Mouse (Mus musculus): ENCODE measurements at regions not wholly inside any gene's neighbourhood (a gene's known extent, or its start where the extent isn't known, plus 50 kb on each side); places are given as distances from the start of the nearest gene placed in this dataset.

- DNase-seq (ENCODE audit: low read depth, low spot score) = no peak
Observed at GRCm38 (mm10) chr10:17592387-17592786, 130.6 kb upstream of the Cited2 start.

- DNase-seq (ENCODE audit: low read depth, low spot score) = no peak
Observed at GRCm38 (mm10) chr10:17596126-17596525, 126.9 kb upstream of the Cited2 start.

- no peak for DNase-seq (ENCODE audit: low read depth, low spot score)
Observed at GRCm38 (mm10) chr10:17596743-17597142, 126.3 kb upstream of the Cited2 start.

DNA sequence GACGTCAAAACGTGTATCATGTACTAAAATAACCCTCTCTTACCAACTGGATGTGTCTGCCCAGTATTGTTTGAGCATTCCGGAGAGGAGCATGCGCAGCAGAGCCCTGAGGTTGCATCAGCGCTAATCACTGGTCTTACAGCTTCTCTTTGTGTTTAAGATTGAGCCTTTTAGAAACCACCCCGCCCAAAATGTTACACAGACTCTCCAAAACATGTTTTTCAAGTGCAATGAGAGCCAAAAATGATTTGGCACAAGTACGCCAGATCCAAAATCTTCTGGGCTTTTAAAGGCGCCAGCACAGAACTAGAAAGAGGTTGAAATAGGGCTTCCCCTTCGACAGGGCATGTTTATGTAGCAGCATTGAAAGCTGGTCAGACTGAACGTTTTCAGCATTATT lies 123.8 kb upstream of the Cited2 start:
- peak; percentile 63 for DNase-seq (ENCODE audit: low read depth, low spot score)

- DNase-seq (ENCODE audit: low read depth, low spot score) = peak; percentile 29
Observed at GRCm38 (mm10) chr10:17599831-17600761, 122.9 kb upstream of the Cited2 start.

DNA sequence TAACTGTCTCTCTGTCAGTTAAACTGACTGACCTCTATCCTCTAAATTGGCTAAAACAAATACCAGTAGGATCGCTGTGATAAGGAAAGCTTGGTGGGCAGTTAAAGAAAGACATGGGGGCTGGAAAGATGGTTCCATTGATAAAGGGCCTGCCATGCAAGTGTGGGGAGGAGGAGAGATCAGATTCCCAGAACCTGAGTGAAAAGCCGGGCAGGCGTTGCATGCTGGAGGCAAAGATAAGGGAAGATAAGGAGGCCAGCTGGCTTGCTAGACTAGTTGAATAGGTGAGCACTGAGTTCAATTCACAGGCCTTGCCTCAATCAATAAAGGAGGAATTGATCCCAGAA lies 122.3 kb upstream of the Cited2 start:
- no peak for DNase-seq (ENCODE audit: low read depth, low spot score)

- no peak for DNase-seq (ENCODE audit: low read depth, low spot score)
Observed at GRCm38 (mm10) chr10:17602446-17602845, 120.6 kb upstream of the Cited2 start.

- DNase-seq (ENCODE audit: low read depth, low spot score) = no peak
Observed at GRCm38 (mm10) chr10:17608220-17608619, 114.8 kb upstream of the Cited2 start.

DNA sequence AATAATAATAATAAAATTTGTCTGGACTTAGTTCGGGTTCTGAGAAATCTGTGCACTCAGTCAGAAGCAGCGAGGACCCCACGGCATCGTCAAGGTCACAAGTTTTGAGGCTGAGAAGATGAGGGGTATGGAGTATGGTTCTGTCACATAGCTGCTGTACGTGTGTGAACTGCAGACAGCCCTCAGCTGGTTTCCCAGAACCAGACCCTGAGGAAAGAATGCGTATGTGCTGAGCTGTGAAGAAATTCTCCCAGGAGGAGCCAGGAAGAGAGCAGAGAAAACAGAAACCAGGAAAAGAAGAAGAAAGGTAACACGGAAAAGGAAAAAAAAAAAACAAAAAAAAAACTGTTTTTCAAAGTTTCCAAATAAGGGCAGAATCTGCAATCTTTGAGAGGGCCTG lies 112.4 kb upstream of the Cited2 start:
- no peak for DNase-seq (ENCODE audit: low read depth, low spot score)

- no peak for DNase-seq (ENCODE audit: low read depth, low spot score)
Observed at GRCm38 (mm10) chr10:17613281-17613680, 109.7 kb upstream of the Cited2 start.

DNA sequence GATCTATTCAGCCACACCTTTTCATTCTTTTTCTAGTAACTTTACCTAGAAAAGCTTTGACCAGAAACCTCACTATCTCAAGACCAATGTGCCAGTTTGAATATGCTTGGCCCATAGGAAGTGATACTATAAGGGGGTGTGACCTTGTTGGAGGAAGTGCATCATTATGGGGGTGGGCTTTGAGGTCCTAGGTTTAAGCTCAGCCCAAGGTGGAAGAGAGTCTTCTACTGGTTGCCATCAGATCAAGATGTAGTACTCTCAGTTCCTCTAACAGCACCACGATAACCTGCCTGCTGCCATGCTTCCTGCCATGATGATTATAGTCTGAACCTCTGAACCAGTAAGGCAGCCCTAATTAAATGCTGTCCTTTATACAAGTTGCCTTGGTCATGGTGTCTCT lies 105.0 kb upstream of the Cited2 start:
- no peak for DNase-seq (ENCODE audit: low read depth, low spot score)

GRCm38 (mm10) chr10:17619617-17620016 lies 103.4 kb upstream of the Cited2 start:
- DNase-seq (ENCODE audit: low read depth, low spot score) = no peak

DNA sequence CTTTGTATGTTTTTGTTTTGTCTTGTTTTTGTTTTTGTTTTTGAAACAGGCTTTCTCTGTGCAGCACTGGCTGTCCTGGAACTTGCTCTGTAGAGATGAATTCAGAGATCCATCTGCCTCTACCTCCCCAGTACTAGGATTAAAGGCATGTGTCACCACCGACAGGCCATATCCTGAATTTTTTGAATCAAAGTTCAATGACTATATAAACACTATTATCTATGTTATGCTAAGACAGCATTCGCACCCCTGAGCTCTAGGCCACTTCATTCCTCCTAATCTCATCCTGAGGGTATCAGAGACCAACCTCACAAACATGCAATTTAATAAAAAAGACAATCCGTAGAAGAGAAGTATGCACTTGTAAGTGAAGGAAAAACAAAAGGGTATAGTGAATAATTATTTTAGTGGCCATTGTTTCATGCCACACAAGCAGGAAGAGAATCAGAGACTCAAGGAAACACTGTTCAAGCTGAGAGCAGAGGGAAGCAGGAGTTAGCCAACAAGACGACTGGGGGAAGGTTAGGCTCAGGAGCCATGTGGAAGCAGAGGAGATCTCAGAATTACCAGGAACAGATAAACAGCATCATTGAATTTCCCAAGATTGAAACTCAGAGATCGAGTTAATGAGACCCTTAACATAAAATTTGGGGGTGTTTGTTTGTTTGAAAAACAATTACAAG lies 101.2 kb upstream of the Cited2 start:
- DNase-seq (ENCODE audit: low read depth, low spot score) = no peak

- DNase-seq (ENCODE audit: low read depth, low spot score) = peak; percentile 84
Observed at GRCm38 (mm10) chr10:17622802-17623201, 100.2 kb upstream of the Cited2 start.

GRCm38 (mm10) chr10:17629709-17630108 lies 93.3 kb upstream of the Cited2 start:
- DNase-seq (ENCODE audit: low read depth, low spot score) = no peak

DNA sequence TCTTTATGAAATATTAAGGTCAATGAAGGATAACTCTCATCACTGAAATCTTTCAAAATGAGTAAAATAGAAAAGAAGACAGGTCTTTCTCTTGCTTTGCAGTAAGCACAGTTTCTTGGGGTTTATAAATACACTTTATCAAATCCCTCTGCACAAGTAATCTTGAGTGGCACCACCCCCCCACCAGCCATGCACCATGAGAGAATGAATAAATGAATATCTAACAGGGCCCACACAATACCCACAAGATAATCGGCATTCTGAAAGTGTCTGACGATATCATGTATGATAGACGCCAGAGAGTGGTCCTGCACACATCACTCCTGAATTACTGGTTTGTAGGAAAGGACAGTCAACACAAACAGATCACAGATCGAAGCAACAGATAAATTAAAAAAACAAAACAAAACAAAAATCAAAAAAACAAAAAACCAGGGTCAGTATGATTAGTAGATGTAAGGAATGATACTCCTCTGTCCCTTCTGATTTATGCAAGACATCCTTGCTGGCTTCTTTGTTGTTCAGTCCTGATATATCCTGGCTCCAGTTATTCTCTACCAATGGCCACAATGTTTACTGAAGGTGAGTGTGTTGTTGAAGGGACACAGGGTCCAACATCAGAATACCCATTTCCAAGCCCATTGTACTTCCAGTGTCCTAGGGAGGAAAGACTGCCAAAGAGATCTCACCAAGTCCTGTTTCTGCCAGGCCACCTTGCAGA lies 92.0 kb upstream of the Cited2 start:
- DNase-seq (ENCODE audit: low read depth, low spot score) = no peak

DNA sequence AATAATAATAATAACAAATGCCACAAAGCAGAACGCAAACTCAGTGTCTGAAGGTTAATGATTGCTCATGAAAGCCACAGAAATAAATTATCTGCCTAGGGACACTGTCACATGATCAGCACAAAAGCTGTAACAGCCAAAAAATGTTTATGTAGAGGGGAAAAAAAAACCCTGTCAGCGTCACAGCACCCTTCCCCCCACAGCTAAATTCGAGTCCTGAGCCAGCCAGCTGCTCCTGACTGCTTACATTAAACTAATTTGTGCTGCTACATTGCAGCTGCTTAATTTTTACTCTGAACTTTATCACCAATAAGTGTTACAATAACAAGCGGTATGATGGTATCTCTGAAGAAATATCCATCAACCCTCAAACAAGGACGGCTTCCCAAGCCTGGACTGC lies 91.2 kb upstream of the Cited2 start:
- no peak for DNase-seq (ENCODE audit: low read depth, low spot score)

DNA sequence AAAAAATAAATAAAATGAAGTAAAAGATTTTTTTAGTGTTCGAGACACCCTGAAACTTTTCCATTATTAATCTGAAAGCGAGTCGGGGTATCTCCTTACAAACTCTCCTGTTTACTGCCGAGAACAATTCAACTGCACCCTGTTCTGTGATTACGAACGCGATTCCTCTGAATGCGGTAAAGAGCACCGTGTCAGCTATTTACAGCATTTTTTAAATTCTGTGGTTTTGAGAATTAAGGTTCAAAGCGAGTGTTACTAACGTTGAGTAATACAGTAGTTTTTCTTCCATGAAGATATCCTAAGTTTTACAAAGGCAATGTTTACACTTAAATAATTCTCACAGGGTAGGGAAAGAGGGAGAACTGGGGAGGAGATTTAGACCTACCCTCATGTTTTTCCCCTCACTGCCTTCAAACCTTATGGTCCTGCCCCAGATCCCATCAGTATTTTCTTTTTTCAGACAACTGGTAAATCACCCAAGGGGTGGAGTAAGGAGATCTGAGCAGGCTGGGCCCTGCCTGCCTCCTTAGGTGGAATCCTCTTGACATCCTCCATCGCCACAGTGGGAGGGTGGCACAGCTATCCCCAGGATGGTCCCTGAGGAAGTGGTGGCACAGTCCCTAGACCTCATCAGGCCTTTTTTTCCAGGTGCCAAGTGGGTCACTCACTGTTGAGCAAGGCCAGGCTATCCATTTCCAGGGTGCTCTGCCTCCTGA lies 89.9 kb upstream of the Cited2 start:
- DNase-seq (ENCODE audit: low read depth, low spot score) = no peak

DNA sequence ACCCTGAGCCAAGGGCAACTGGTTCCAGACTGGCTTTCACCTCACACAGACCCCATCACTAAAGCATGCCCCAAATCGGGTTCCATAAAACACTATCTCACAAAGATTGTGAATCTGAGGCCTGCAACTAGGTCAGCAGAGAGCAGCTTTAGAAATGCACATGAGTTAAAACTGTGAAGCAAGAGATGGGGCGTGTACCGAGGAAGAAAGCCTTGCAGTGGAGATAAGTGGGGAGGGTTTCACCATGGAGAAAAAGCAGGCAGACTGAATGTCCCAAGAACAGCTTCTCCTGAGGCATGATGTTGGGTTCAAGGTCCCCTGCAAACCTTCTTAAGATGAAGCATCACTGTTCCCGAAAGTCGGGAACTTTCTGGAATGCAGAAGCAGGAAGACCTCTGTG lies 77.7 kb upstream of the Cited2 start:
- DNase-seq (ENCODE audit: low read depth, low spot score) = peak; percentile 21

GRCm38 (mm10) chr10:17646391-17646790 lies 76.6 kb upstream of the Cited2 start:
- no peak for DNase-seq (ENCODE audit: low read depth, low spot score)

GRCm38 (mm10) chr10:17648077-17648476 lies 74.9 kb upstream of the Cited2 start:
- no peak for DNase-seq (ENCODE audit: low read depth, low spot score)

Data from ZHBTc4 (cell line).